Mouse (Mus musculus): ENCODE results near the gene Tmem94. TPM values are rescaled to one million over a fixed set of nuclear protein-coding genes. Genes with fewer than 3 reads are reported as not detected.

Gene Tmem94
- total RNA-seq, 2 experiments from 2014 or later: 37.7 to 40.0 TPM

DNA sequence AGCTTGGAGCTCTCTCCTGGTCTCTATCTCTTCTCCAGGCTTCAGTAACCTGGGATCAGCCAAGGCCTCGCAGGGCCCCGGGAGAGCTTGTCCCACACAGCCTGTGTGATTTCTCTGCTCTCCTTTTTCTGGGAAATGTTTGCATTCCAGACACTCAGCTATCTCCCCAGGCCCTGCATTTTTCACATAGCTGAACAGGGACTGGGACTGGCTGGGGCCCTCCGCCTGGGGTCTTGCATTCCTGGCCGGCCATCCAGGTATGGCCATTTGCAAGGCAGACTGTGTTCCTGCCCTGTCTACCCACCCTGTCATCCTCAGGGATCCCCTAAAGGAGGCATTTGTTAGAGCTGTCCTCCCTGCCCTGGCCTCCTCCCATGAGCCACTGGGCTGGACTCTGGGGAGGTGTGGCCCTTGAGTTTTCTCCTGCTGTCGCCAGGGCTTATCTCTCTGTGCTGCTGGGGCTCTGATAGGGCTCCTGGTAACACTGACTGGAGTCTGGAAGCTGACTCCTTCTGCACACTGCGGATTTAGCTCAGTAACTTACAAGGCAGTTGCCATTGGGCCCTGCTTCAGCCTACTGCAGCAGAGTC lies 76.8 kb downstream of the Tmem94 start:
- intact Hi-C loops (cut with DNase I): no loop called here
- no peak for DNase-seq (ENCODE audit: extremely low spot score in 1 of 2, low spot score in 2 of 2)

DNA sequence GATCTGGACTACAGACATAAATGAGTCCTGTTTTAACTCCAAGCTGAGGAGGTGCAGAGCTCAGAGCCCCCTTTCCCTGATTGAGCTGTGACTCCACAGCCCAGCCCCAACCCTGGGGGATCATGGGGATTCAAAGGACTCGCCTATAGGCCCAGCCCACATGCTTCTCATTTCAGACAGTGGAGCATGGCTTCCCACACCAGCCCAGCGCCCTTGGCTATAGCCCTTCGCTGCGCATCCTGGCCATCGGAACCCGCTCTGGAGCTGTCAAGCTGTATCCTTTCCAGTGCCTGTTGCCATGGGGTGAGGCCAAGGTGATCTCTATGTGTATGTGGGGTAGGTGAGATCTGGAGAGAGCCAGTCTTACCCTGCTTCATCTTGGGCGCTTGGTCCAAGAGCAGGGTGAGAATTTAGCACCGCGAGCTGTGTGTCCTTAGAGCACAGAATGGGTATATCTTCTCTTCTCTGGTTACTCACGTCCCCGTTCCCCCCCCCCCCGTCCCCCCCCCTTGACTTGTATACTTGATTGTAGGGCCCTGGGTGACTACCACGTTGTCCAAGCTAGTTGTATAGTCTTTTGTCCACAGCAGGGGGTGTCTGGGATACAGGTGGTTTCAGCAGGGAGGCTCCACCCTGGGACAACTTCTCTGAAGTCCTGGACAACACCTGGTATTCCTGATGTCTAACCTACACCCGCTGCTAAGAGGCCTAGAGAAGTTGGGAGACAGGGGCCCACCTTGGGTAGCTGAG lies 78.1 kb downstream of the Tmem94 start:
- no peak for DNase-seq (ENCODE audit: extremely low spot score in 1 of 2, low spot score in 2 of 2)
- intact Hi-C loops (cut with DNase I): no loop called here

DNA sequence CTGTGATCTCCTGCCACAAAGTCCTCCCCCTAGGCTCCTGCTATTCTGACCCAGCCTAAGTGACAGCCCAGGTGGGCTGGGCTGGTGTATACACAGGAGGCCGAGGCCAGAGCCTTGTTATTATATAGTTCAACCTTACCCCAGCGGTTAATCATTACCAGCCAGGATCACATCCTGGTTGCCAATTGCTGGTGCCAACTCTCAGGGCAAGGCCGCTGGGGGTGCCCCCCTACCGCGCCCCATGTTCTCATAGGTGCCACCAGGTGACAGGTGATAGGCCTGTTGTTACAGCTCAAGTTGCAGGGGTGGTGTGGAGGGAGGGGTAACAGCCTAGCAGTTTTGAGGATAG lies 78.6 kb downstream of the Tmem94 start:
- intact Hi-C loops (cut with DNase I): no loop called here
- DNase-seq (ENCODE audit: extremely low spot score in 1 of 2, low spot score in 2 of 2): no peak

DNA sequence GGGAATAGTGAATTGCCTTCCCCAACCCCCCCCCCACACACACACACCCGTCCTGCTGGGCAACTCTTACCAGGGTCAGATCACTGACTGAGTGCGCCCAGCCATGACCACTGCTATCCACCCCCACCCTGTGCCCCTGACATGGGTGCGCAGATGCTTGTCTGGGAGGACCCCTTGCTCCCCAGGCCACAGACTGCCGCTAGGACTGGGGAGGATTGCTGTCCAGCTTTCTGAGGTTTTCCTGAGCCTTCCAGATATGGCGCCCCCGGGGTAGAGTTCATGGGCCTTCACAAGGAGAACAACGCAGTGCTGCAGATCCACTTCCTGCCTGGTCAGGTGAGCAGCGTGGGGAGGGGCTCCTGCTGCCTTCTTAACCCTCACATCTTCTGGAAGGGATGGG lies 79.0 kb downstream of the Tmem94 start:
- DNase-seq (ENCODE audit: extremely low spot score in 1 of 2, low spot score in 2 of 2): no peak
- intact Hi-C loops (cut with DNase I): no loop called here

DNA sequence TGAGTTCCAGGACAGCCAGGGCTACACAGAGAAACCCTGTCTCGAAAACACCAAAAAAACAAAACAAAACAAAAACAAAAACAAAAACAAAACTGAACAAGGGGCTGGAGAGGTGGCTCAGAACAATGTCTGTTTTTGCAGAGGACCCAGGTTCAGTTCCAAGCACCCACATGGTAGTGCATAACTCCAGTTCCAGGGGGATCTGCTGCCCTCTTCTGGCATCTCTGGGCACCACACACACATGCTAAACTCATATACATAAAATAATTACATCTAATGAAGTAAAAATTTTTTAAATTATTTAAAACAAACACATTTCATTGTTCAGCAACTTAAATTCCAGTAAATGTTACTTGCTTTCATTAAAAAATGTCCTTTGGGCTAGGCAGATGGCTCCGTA lies 80.6 kb downstream of the Tmem94 start:
- no peak for DNase-seq (ENCODE audit: extremely low spot score in 1 of 2, low spot score in 2 of 2)
- intact Hi-C loops (cut with DNase I): no loop called here

Small RNA genes within 50 kb of the gene (microRNA-seq; reads per million reads assigned to microRNA genes)
- gene Mir5621: 1.7 reads per million

Other genes with a start within 250 kb of the Tmem94 start
- 100 to 1,000 TPM; 396 to 399 TPM for gene Sumo2, start 229.2 kb upstream of the Tmem94 start, total RNA-seq (2021)
- 10 to 100 TPM; 43.9 to 51.2 TPM for gene Nup85, start 201.0 kb upstream of the Tmem94 start, total RNA-seq (2021)
- gene Mrps7, start 161.5 kb upstream of the Tmem94 start, total RNA-seq (2021): 10 to 100 TPM; 52.7 to 58.7 TPM
- gene Gga3, start 161.4 kb upstream of the Tmem94 start, total RNA-seq (2021): 10 to 100 TPM; 51.4 to 65.1 TPM
- gene Mif4gd, start 152.5 kb upstream of the Tmem94 start, total RNA-seq (2021): 10 to 100 TPM; 14.4 to 14.6 TPM
- 10 to 100 TPM; 55.0 to 59.7 TPM for gene Slc25a19, start 137.1 kb upstream of the Tmem94 start, total RNA-seq (2021)
- 100 to 1,000 TPM; 183 to 193 TPM for gene Grb2, start 56.8 kb upstream of the Tmem94 start, total RNA-seq (2021)
- gene Caskin2, start 48.2 kb downstream of the Tmem94 start, total RNA-seq (2021): 10 to 100 TPM; 15.7 to 17.7 TPM
- 10 to 100 TPM; 13.9 to 14.2 TPM for gene Tsen54, start 49.3 kb downstream of the Tmem94 start, total RNA-seq (2021)
- 1 to 10 TPM in 1 of 2 experiments, under 1 TPM in 1; 0.63 to 1.6 TPM for gene Llgl2, start 58.6 kb downstream of the Tmem94 start, total RNA-seq (2021)
- under 1 TPM; 0.17 to 0.93 TPM for gene Myo15b, start 93.0 kb downstream of the Tmem94 start, total RNA-seq (2021)
- under 1 TPM in 1 of 2 experiments, not detected in 1; 0.41 TPM for gene Smim5, start 134.5 kb downstream of the Tmem94 start, total RNA-seq (2021)
- gene Smim6, start 146.6 kb downstream of the Tmem94 start, total RNA-seq (2021): not detected
- 10 to 100 TPM; 55.3 to 60.9 TPM for gene Sap30bp, start 167.8 kb downstream of the Tmem94 start, total RNA-seq (2021)
- gene Recql5, start 168.0 kb downstream of the Tmem94 start, total RNA-seq (2021): 10 to 100 TPM; 17.1 to 20.9 TPM
- gene Itgb4, start 209.3 kb downstream of the Tmem94 start, total RNA-seq (2021): 1 to 10 TPM; 4.7 to 4.8 TPM
- gene Galk1, start 247.3 kb downstream of the Tmem94 start, total RNA-seq (2021): 10 to 100 TPM; 25.6 to 28.1 TPM